Mouse (Mus musculus): ENCODE results near the gene Asb13. TPM values are rescaled to one million over a fixed set of nuclear protein-coding genes. Genes with fewer than 3 reads are reported as not detected.

The Asb13 gene
- total RNA-seq, 2 experiments from 2014 or later: 44.3 to 54.3 TPM

- no peak for DNase-seq (ENCODE audit: extremely low spot score in 1 of 2, low spot score in 2 of 2)
- intact Hi-C loops (cut with DNase I): loop anchor here (2.0 kb wide), 1 partner anchor 333 kb away; no protein-coding TSS in a partner anchor
- TF ChIP-seq CTCF (IDR thresholded peaks at IDR 0.05): no peak; the same call in 1 of the 2 replicates
- Histone ChIP-seq H3K4me3 (no peak overlapping the region), H3K27ac (no peak overlapping the region)
Measured at GRCm38 (mm10) chr13:3667288-3667873, 33.5 kb downstream of the Asb13 start.

GRCm38 (mm10) chr13:3668068-3668467 lies 34.2 kb downstream of the Asb13 start:
- DNase-seq (ENCODE audit: extremely low spot score in 1 of 2, low spot score in 2 of 2): no peak
- no peak overlapping the region for H3K4me3 ChIP-seq
- TF ChIP-seq CTCF (IDR thresholded peaks at IDR 0.05): no peak
- intact Hi-C loops (cut with DNase I): no loop called here
- H3K27ac ChIP-seq: no peak overlapping the region

GRCm38 (mm10) chr13:3669611-3670010 lies 35.8 kb downstream of the Asb13 start:
- no peak for TF ChIP-seq CTCF (IDR thresholded peaks at IDR 0.05)
- Histone ChIP-seq H3K4me3 (no peak overlapping the region), H3K27ac (no peak overlapping the region)
- no peak for DNase-seq (ENCODE audit: extremely low spot score in 1 of 2, low spot score in 2 of 2)
- intact Hi-C loops (cut with DNase I): no loop called here

DNA sequence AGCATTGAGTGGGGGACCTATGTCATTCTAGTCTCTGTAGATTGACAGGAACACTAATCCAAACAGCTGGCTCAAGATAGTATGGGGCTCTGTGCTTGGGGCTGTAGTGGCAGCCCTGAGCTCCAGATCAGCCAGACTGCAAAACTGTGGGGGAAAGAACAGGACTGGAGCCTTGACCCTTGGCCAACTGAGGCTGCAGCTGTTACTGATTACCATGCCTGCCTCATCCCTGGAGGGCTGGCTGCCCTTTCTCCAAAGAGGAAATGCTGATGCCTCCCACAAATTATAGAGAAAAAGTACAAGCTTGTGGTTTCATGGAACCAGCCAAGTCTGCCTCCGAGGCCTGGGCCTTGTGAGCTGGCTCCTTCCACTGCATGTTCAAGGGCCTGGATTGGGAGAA lies 36.2 kb downstream of the Asb13 start:
- Histone ChIP-seq H3K27ac (no peak overlapping the region), H3K4me3 (no peak overlapping the region)
- intact Hi-C loops (cut with DNase I): no loop called here
- no peak for TF ChIP-seq CTCF (IDR thresholded peaks at IDR 0.05)
- no peak for DNase-seq (ENCODE audit: extremely low spot score in 1 of 2, low spot score in 2 of 2)

DNA sequence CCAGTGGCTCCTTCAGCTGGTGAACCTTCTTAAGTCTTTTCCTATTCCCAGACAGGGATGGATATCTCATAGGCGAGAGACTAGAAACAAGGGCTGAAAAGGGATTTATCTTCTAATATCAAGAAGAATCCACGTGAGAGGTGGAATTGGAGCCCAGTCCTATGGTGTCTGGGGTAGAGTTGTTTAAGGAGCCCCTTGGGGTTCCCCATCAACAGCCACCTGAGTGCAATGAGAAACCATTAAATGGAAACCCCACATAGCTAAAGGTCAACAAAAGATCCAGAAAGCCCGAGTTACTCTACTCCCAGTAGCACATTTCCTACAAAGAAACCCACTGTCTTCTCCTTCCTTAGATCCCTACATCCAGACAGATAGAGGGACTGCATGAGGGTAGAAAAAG lies 39.3 kb downstream of the Asb13 start:
- TF ChIP-seq CTCF (IDR thresholded peaks at IDR 0.05): no peak
- no peak for DNase-seq (ENCODE audit: extremely low spot score in 1 of 2, low spot score in 2 of 2)

DNA sequence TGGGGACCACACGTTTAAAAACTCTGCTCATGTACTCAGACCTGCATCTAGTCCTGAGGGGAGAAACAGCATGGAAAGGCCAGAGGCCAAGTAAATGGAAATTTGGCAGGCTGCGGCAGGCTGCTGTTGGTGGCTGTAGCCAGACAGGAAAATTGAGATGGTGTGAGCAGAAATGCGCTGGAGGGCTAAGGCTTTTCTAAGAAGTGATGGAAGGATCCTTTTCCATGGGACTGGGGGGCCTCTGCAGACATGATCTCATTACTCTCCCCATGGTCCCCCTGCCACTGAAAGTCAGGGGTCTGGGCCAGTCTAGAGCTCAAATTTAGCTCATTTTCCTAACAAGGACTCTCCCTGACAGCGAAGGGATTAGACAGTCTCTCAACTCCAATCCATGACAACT lies 39.8 kb downstream of the Asb13 start:
- Histone ChIP-seq H3K4me3 (no peak overlapping the region), H3K27ac (no peak overlapping the region)
- DNase-seq (ENCODE audit: extremely low spot score in 1 of 2, low spot score in 2 of 2): no peak
- TF ChIP-seq CTCF (IDR thresholded peaks at IDR 0.05): no peak
- intact Hi-C loops (cut with DNase I): no loop called here

More for the DNA sequence above, 39.3 kb downstream of the Asb13 start:
- H3K27ac ChIP-seq: no peak overlapping the region
- H3K4me3 ChIP-seq: no peak overlapping the region
- intact Hi-C loops (cut with DNase I): no loop called here

DNA sequence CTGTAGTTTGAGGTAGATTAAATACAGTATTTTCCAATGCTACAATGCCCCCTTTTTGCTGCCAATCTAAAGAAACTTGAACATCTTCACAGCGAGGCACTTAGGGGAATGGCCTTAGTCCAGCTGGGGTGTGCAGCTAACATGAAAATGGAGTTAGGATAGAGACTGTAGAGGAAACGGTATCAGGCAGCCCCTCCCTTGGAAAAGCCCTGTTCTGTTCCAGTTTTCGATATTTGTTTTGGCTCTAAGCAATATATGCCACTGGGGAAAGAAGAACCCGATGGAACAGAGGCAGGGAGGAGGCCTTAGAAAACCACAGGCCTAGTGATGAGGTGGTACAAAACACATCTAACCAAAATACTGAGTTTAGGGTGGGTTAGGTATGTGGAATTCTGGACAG lies 42.0 kb downstream of the Asb13 start:
- no peak for TF ChIP-seq CTCF (IDR thresholded peaks at IDR 0.05)
- Histone ChIP-seq H3K4me3 (no peak overlapping the region), H3K27ac (no peak overlapping the region)
- DNase-seq (ENCODE audit: extremely low spot score in 1 of 2, low spot score in 2 of 2): no peak
- intact Hi-C loops (cut with DNase I): no loop called here

GRCm38 (mm10) chr13:3679098-3679497 lies 45.3 kb downstream of the Asb13 start:
- no peak overlapping the region for H3K27ac ChIP-seq
- DNase-seq (ENCODE audit: extremely low spot score in 1 of 2, low spot score in 2 of 2): no peak
- intact Hi-C loops (cut with DNase I): no loop called here
- TF ChIP-seq CTCF (IDR thresholded peaks at IDR 0.05): no peak
- H3K4me3 ChIP-seq: no peak overlapping the region

DNA sequence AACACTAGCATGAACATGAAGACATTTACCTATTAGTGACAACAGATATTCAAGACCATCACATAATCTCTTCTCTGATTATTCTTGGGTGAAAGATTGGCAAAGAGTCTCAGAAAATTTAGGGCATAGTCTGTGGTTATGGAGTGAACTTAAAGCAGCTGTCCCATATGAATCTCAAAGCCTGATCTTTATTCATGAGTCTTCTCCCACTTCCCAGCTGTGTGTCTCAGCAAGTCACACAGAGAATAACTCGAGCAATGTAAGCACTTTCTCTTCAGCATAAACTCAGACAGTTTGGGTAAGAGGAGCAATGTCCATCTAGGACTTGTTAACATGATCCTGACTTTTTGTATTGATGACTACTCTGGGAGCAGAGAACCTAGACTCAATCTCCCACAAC lies 52.5 kb downstream of the Asb13 start:
- DNase-seq (ENCODE audit: extremely low spot score in 1 of 2, low spot score in 2 of 2): no peak
- no peak overlapping the region for H3K4me3 ChIP-seq
- no peak overlapping the region for H3K27ac ChIP-seq
- no peak for TF ChIP-seq CTCF (IDR thresholded peaks at IDR 0.05)
- intact Hi-C loops (cut with DNase I): loop anchor here (5.0 kb wide), 1 partner anchor 86 kb away; no protein-coding TSS in a partner anchor

GRCm38 (mm10) chr13:3694599-3695343 lies 60.9 kb downstream of the Asb13 start:
- DNase-seq (ENCODE audit: extremely low spot score in 1 of 2, low spot score in 2 of 2): no peak
- intact Hi-C loops (cut with DNase I): loop anchor here (5.0 kb wide), 1 partner anchor 83 kb away; no protein-coding TSS in a partner anchor
- no peak overlapping the region for H3K27ac ChIP-seq
- TF ChIP-seq CTCF (IDR thresholded peaks at IDR 0.05): no peak
- H3K4me3 ChIP-seq: no peak overlapping the region

DNA sequence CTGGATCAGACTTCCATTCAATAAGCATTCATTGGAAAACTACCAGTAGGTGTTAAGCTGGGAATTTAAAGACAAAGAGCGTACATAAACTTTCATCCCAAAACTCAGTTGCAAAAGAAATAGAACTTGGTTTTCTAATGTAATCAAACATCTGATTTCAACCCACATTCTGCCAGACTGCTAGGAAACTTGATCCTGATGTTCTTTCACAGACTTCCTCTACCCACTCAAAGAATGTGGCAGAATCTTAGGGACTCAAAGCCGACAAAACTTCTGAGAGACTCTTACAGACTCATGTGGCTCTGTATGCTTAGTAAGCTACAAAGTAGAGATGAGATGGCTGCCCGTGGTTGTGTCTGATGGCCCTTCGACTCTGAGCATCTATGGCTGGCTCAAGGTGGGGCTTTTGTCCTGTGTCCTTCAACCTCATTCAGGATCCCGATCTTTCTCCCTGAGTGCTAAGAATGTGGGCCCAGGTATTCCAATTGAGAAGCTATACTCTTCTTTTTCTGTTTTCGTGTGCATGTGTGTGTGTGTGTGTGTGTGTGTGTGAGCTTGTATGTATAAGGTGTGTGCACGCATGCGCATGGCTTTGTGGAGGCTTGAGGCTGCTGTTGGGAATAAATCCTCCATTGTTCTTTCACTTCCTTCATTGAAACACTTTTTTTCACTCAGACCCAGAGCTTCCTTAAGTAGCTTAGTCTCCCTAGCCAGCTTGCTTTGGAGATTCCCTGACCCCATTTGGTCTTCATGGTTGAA lies 63.3 kb downstream of the Asb13 start:
- no peak for DNase-seq (ENCODE audit: extremely low spot score in 1 of 2, low spot score in 2 of 2)
- TF ChIP-seq CTCF (IDR thresholded peaks at IDR 0.05): no peak
- intact Hi-C loops (cut with DNase I): loop anchor here (5.0 kb wide), 1 partner anchor 80 kb away; no protein-coding TSS in a partner anchor
- no peak overlapping the region for H3K27ac ChIP-seq
- no peak overlapping the region for H3K4me3 ChIP-seq

DNA sequence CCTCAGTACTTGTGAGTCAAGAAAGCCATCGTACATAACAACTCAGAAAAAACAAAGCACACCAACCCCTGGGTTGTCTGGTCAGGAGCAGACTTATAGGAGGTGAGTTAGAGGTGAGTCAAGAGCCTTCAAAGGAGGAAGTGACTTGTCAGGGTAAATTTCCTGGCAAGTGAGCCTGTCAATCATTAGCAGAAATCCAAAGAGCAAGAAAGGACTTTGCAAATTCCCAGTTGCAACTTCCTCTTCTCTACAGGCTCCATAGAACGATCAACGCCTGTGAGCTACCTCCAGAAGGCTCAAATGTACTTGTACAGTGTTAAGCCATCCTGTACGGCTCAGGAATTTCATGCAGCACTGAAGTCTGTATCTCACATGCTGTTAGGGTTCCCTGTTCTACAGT lies 66.9 kb downstream of the Asb13 start:
- intact Hi-C loops (cut with DNase I): no loop called here
- H3K27ac ChIP-seq: no peak overlapping the region
- H3K4me3 ChIP-seq: no peak overlapping the region
- DNase-seq (ENCODE audit: extremely low spot score in 1 of 2, low spot score in 2 of 2): no peak
- no peak for TF ChIP-seq CTCF (IDR thresholded peaks at IDR 0.05)

Other genes with a start within 250 kb of the Asb13 start
- gene Gdi2, start 96.0 kb upstream of the Asb13 start, total RNA-seq (2021): 100 to 1,000 TPM; 269 to 312 TPM
- gene Fam208b, start 22.9 kb upstream of the Asb13 start, total RNA-seq (2021): 10 to 100 TPM; 28.5 to 28.7 TPM
- gene Calml3, start 170.3 kb downstream of the Asb13 start, total RNA-seq (2021): not detected
- not detected for gene Calm4, start 203.7 kb downstream of the Asb13 start, total RNA-seq (2021)
- not detected for gene Calm5, start 220.1 kb downstream of the Asb13 start, total RNA-seq (2021)